Mouse (Mus musculus): ENCODE results near the gene Dnm3.

Dnm3 gene

GRCm38 (mm10) chr1:162162677-162163076, 315.2 kb downstream of the Dnm3 start:
- no peak for DNase-seq (ENCODE audit: extremely low spot score, low spot score)

- DNase-seq (ENCODE audit: extremely low spot score, low spot score), result no peak
Measured at GRCm38 (mm10) chr1:162162249-162162648, 315.6 kb downstream of the Dnm3 start.

GRCm38 (mm10) chr1:162160718-162161117, 317.1 kb downstream of the Dnm3 start:
- no peak for DNase-seq (ENCODE audit: extremely low spot score, low spot score)

GRCm38 (mm10) chr1:162158486-162158885, 319.3 kb downstream of the Dnm3 start:
- no peak for DNase-seq (ENCODE audit: extremely low spot score, low spot score)

- no peak for DNase-seq (ENCODE audit: extremely low spot score, low spot score)
Measured at GRCm38 (mm10) chr1:162157659-162158058, 320.2 kb downstream of the Dnm3 start.

GRCm38 (mm10) chr1:162156873-162157272, 321.0 kb downstream of the Dnm3 start:
- no peak for DNase-seq (ENCODE audit: extremely low spot score, low spot score)

GRCm38 (mm10) chr1:162155546-162155945, 322.3 kb downstream of the Dnm3 start:
- DNase-seq (ENCODE audit: extremely low spot score, low spot score), result no peak

GRCm38 (mm10) chr1:162153118-162153517, 324.7 kb downstream of the Dnm3 start:
- DNase-seq (ENCODE audit: extremely low spot score, low spot score), result no peak

- no peak for DNase-seq (ENCODE audit: extremely low spot score, low spot score)
Measured at GRCm38 (mm10) chr1:162149730-162150129, 328.1 kb downstream of the Dnm3 start.

GRCm38 (mm10) chr1:162147554-162147953, 330.3 kb downstream of the Dnm3 start:
- DNase-seq (ENCODE audit: extremely low spot score, low spot score), result no peak

GRCm38 (mm10) chr1:162145748-162146147, 332.1 kb downstream of the Dnm3 start:
- DNase-seq (ENCODE audit: extremely low spot score, low spot score), result no peak

- DNase-seq (ENCODE audit: extremely low spot score, low spot score), result no peak
Measured at GRCm38 (mm10) chr1:162144992-162145391, 332.8 kb downstream of the Dnm3 start.

GRCm38 (mm10) chr1:162143974-162144912, 333.6 kb downstream of the Dnm3 start:
- DNase-seq (ENCODE audit: extremely low spot score, low spot score), result no peak

- DNase-seq (ENCODE audit: extremely low spot score, low spot score), result no peak
Measured at GRCm38 (mm10) chr1:162142285-162142684, 335.5 kb downstream of the Dnm3 start.

- DNase-seq (ENCODE audit: extremely low spot score, low spot score), result no peak
Measured at GRCm38 (mm10) chr1:162136328-162136727, 341.5 kb downstream of the Dnm3 start.

- DNase-seq (ENCODE audit: extremely low spot score, low spot score), result no peak
Measured at GRCm38 (mm10) chr1:162135451-162136213, 342.2 kb downstream of the Dnm3 start.

- DNase-seq (ENCODE audit: extremely low spot score, low spot score), result no peak
Measured at GRCm38 (mm10) chr1:162134651-162135066, 343.2 kb downstream of the Dnm3 start.

GRCm38 (mm10) chr1:162132908-162133641, 344.8 kb downstream of the Dnm3 start:
- no peak for DNase-seq (ENCODE audit: extremely low spot score, low spot score)

GRCm38 (mm10) chr1:162126856-162127792, 350.7 kb downstream of the Dnm3 start:
- DNase-seq (ENCODE audit: extremely low spot score, low spot score), result no peak

- no peak for DNase-seq (ENCODE audit: extremely low spot score, low spot score)
Measured at GRCm38 (mm10) chr1:162124396-162124795, 353.4 kb downstream of the Dnm3 start.

Measured in neural tube, embryonic 10.5 days (tissue).